Mouse (Mus musculus) stomach, postnatal 0 days (tissue): Measurements from ENCODE around the gene Gramd4.

ENCODE experiments used
- CTCF ChIP-seq: IDR thresholded peaks from 2 replicates; pipeline ENCODE4 v1.5.1; 2016; ENCODE audit warnings: antibody characterized with exemption, low read depth, mild to moderate bottlenecking, moderate library complexity
- EP300 ChIP-seq: optimal IDR thresholded peaks from 2 replicates; pipeline ENCODE3; 2016; ENCODE audit warnings: antibody characterized with exemption

DNA sequence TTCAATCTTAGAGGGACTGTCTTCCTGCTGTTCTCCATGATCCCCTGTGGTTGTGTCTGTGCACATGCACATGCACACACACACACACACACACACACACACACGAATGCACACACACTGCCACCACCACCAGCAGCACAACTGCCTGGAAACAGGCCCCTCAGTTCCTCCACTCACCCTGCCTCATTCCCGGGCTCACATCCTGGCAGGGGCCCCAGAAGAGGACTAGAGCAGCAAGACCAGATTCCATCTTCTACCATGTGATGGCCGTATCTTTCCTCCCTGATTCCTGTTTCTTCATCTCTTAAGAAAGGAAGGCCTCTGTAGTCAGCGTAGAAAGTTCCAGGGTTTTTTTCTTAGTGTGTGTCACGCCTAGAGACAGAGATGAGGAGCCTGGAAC is 22.0 kb downstream of the Gramd4 start:
- TF ChIP-seq CTCF (no peak), EP300 (no peak)
